33 mouse cellular contexts compared by ENCODE assay signal in genomic region chr6:65537327-65537884, GRCm38 (mm10). TPM values are rescaled to one million over a fixed set of nuclear protein-coding genes. Genes with fewer than 3 reads are reported as not detected.
A peak's percentile ranks its signal among the peaks of the same experiment; 100 is the strongest.
DNase-seq lines count a peak whose midpoint lies in the region; ATAC-seq and TF ChIP-seq lines count a peak whose summit lies in the region.
"Had no signal": no experiment of that assay in that cellular context is flagged by ENCODE, and none has a peak within 500 bp of the region (broad histone marks: within the 10 kb centered on the region; RNA-seq: fewer than 3 reads in every experiment).

No protein-coding gene starts in this region.

- 28% methylated on average over 5 of the region's 5 CpGs for WGBS in limb, embryonic 14.5 days
- WGBS in limb, embryonic 10.5 days, result 74% methylated on average over 5 of the region's 5 CpGs
- 69% methylated on average over 5 of the region's 5 CpGs for WGBS in embryonic facial prominence, embryonic 10.5 days

- DNase-seq in limb, embryonic 14.5 days (ENCODE audit: low spot score), result no peak
- DNase-seq in limb, embryonic 10.5 days (ENCODE audit: low spot score), result no peak
- DNase-seq in CD4-positive helper T cell, adult 2 months (ENCODE audit: low read depth, low spot score), result peak; percentile 38
- DNase-seq in CD4-positive, CD25-positive, alpha-beta regulatory T cell, adult 2 months (ENCODE audit: low read depth, low spot score), result peak; percentile 38
- DNase-seq in embryonic facial prominence, embryonic 10.5 days (ENCODE audit: low spot score), result no peak
- DNase-seq in left cerebral cortex, adult 9 months (ENCODE audit: low spot score in 2 of 2), result no peak
- no peak for DNase-seq in spleen, postnatal 36 days (ENCODE audit: low spot score in 2 of 2)
- DNase-seq: adrenal gland, adult 2 months; adrenal gland, postnatal 36 days; B cell, adult 2 months; cerebellum, adult 18-20 months; cerebellum, postnatal 25 days; gastrocnemius, adult 2 months; kidney, adult 9 months; kidney, postnatal 10 days; layer of hippocampus, postnatal 36 days; thymus, postnatal 14 days had no signal

- no peak overlapping the region for H3K27ac ChIP-seq in limb, embryonic 14.5 days (replicated peaks; ENCODE audit: low read depth, low read length)
- no peak overlapping the region for H3K27ac ChIP-seq in limb, embryonic 10.5 days
- no peak overlapping the region for H3K27ac ChIP-seq in embryonic facial prominence, embryonic 10.5 days (replicated peaks)
- H3K27ac ChIP-seq: embryonic facial prominence, embryonic 12.5 days; forebrain, embryonic 15.5 days; gastrocnemius, adult 2 months; hindbrain, embryonic 15.5 days; liver, embryonic 15.5 days; lung, embryonic 15.5 days; neural tube, embryonic 13.5 days; stomach, embryonic 15.5 days had no signal

- no peaks in the 10 kb centered on the region for H3K27me3 ChIP-seq in limb, embryonic 14.5 days (ENCODE audit: control insufficient read depth, insufficient read depth, low read length)
- no peaks in the 10 kb centered on the region for H3K27me3 ChIP-seq in limb, embryonic 10.5 days (ENCODE audit: low read depth, poor library complexity, severe bottlenecking)
- no peaks in the 10 kb centered on the region for H3K27me3 ChIP-seq in embryonic facial prominence, embryonic 10.5 days (replicated peaks; ENCODE audit: low read depth, poor library complexity, severe bottlenecking)
- H3K27me3 ChIP-seq: embryonic facial prominence, embryonic 12.5 days; forebrain, embryonic 15.5 days; hindbrain, embryonic 15.5 days; liver, embryonic 15.5 days; lung, embryonic 15.5 days; neural tube, embryonic 13.5 days; stomach, embryonic 15.5 days had no signal

- no peak overlapping the region for H3K9ac ChIP-seq in limb, embryonic 14.5 days (ENCODE audit: low read depth, low read length, severe bottlenecking)
- H3K9ac ChIP-seq: embryonic facial prominence, embryonic 12.5 days; forebrain, embryonic 15.5 days; hindbrain, embryonic 15.5 days; liver, embryonic 15.5 days; lung, embryonic 15.5 days; neural tube, embryonic 13.5 days; stomach, embryonic 15.5 days had no signal

- no peaks in the 10 kb centered on the region for H3K9me3 ChIP-seq in limb, embryonic 14.5 days (ENCODE audit: control insufficient read depth, low read length)
- no peaks in the 10 kb centered on the region for H3K9me3 ChIP-seq in limb, embryonic 10.5 days (replicated peaks)
- no peaks in the 10 kb centered on the region for H3K9me3 ChIP-seq in embryonic facial prominence, embryonic 10.5 days
- H3K9me3 ChIP-seq: embryonic facial prominence, embryonic 12.5 days; forebrain, embryonic 15.5 days; hindbrain, embryonic 15.5 days; liver, embryonic 15.5 days; lung, embryonic 15.5 days; neural tube, embryonic 13.5 days; stomach, embryonic 15.5 days had no signal

- H3K4me1 ChIP-seq in limb, embryonic 14.5 days (ENCODE audit: control insufficient read depth, insufficient read depth, low read length), result peaks cover 10% of the 10 kb centered on the region
- H3K4me1 ChIP-seq in limb, embryonic 10.5 days, result peaks cover 13% of the 10 kb centered on the region
- 0 out of 2 replicates have a peak, but pooled peaks cover 6% of the 10 kb centered on the region for H3K4me1 ChIP-seq in embryonic facial prominence, embryonic 10.5 days
- H3K4me1 ChIP-seq: embryonic facial prominence, embryonic 12.5 days; forebrain, embryonic 15.5 days; hindbrain, embryonic 15.5 days; liver, embryonic 15.5 days; neural tube, embryonic 13.5 days; stomach, embryonic 15.5 days had no signal

- peak; percentile 44; the same call in 1 of the 2 replicates for ATAC-seq in limb, embryonic 14.5 days (ENCODE audit: low FRiP score, low read depth)
- peak; percentile 88 for ATAC-seq in granulocyte monocyte progenitor cell, adult 5-6 weeks (replicated peaks; ENCODE audit: poor library complexity, severe bottlenecking)
- ATAC-seq: forebrain, embryonic 15.5 days; intestine, embryonic 16.5 days had no signal

- no peaks in the 10 kb centered on the region for H3K36me3 ChIP-seq in limb, embryonic 14.5 days (ENCODE audit: control insufficient read depth, insufficient read depth, low read length)
- no peaks in the 10 kb centered on the region for H3K36me3 ChIP-seq in limb, embryonic 10.5 days
- H3K36me3 ChIP-seq in embryonic facial prominence, embryonic 10.5 days (replicated peaks), result no peaks in the 10 kb centered on the region
- H3K36me3 ChIP-seq: embryonic facial prominence, embryonic 12.5 days; forebrain, embryonic 15.5 days; hindbrain, embryonic 15.5 days; liver, embryonic 15.5 days; lung, embryonic 15.5 days; neural tube, embryonic 13.5 days; stomach, embryonic 15.5 days had no signal

- no peak overlapping the region for H3K4me3 ChIP-seq in limb, embryonic 14.5 days (replicated peaks; ENCODE audit: low read length)
- H3K4me3 ChIP-seq in limb, embryonic 10.5 days, result no peak overlapping the region
- H3K4me3 ChIP-seq in embryonic facial prominence, embryonic 10.5 days, result no peak overlapping the region
- H3K4me3 ChIP-seq: embryonic facial prominence, embryonic 12.5 days; forebrain, embryonic 15.5 days; gastrocnemius, adult 2 months; hindbrain, embryonic 15.5 days; liver, embryonic 15.5 days; lung, embryonic 15.5 days; neural tube, embryonic 13.5 days; stomach, embryonic 15.5 days had no signal

- no peak for TF ChIP-seq POLR2A in limb, embryonic 14.5 days (IDR thresholded peaks at IDR 0.05; ENCODE audit: borderline replicate concordance, extremely low read depth, insufficient read depth, insufficient read length)

- H3K4me2 ChIP-seq in limb, embryonic 14.5 days (replicated peaks; ENCODE audit: low read depth, low read length, severe bottlenecking), result no peak overlapping the region
- H3K4me2 ChIP-seq: embryonic facial prominence, embryonic 12.5 days; forebrain, embryonic 15.5 days; heart, embryonic 11.5 days; hindbrain, embryonic 15.5 days; liver, embryonic 15.5 days; lung, embryonic 15.5 days; midbrain, embryonic 11.5 days; neural tube, embryonic 13.5 days; stomach, embryonic 15.5 days had no signal

RNA-seq across cellular contexts. Expression of gene Tnip3, which starts 12.3 kb away (rescaled TPM):
- polyA plus RNA-seq in limb, embryonic 14.5 days (2012; rRNA removed), result 0.09 and 0.70 TPM in 2 replicates
- 0.15 TPM in 1 of 2 replicates, not detected in the other for polyA plus RNA-seq in limb, embryonic 14.5 days (2014; fragmentation: Nextera tagmentation; extraction: Ambion mirVana)
- polyA plus RNA-seq in limb, embryonic 10.5 days (2016; fragmentation: Nextera tagmentation; extraction: Ambion mirVana), result not detected in 2 replicates
- total RNA-seq in granulocyte monocyte progenitor cell, adult 5-6 weeks (2014; fragmentation: Nextera tagmentation), result 0.23 TPM in 1 of 2 replicates, not detected in the other
- total RNA-seq in granulocyte monocyte progenitor cell, adult 5-6 weeks (2017), result 0.30 and 9.4 TPM in 2 replicates
- not detected in 2 replicates for polyA plus RNA-seq in embryonic facial prominence, embryonic 10.5 days (2016; fragmentation: Nextera tagmentation; extraction: Ambion mirVana)
- total RNA-seq: layer of hippocampus, postnatal 36 days; left cerebral cortex, postnatal 10 days had no signal
- polyA plus RNA-seq: adrenal gland, adult 2 months; brain, embryonic 14.5 days; embryonic facial prominence, embryonic 12.5 days; forebrain, embryonic 15.5 days; hindbrain, embryonic 15.5 days; limb, embryonic 11.5 days; liver, adult 2 months; liver, embryonic 15.5 days; neural tube, embryonic 13.5 days; small intestine, adult 2 months had no signal

Comparison
In these comparisons a context has a peak if more than half of its experiments do, and no peak if none do; other contexts are left out.
1. DNase-seq: peak in CD4-positive helper T cell, adult 2 months (single experiment) and CD4-positive, CD25-positive, alpha-beta regulatory T cell, adult 2 months (single experiment); none in limb, embryonic 14.5 days (single experiment), limb, embryonic 10.5 days (single experiment), embryonic facial prominence, embryonic 10.5 days (single experiment), left cerebral cortex, adult 9 months (0 of 2) and spleen, postnatal 36 days (0 of 2).